Mouse (Mus musculus) thymus, adult 2 months (tissue): ENCODE results near the gene Cenpm. TPM values are rescaled to one million over a fixed set of nuclear protein-coding genes. Genes with fewer than 3 reads are reported as not detected.

ENCODE experiments used
- DNase-seq: peaks from one replicate; pipeline ENCODE4 v3.0.0; 2021
- H3K27ac ChIP-seq: fragments of 200-500 bp; 2 replicates; pipeline ENCODE4 v1.5.1; 2012; ENCODE audit warnings: low read length, control low read depth; ENCODE audit not compliant: control insufficient read depth, insufficient read depth
- H3K27me3 ChIP-seq: fragments of 200-500 bp; 2 replicates; pipeline ENCODE4 v1.6.1; 2012; ENCODE audit warnings: mild to moderate bottlenecking, low read length, moderate library complexity, mixed read lengths; ENCODE audit not compliant: control insufficient read depth, insufficient read depth
- H3K36me3 ChIP-seq: fragments of 200-500 bp; 2 replicates; pipeline ENCODE4 v1.6.1; 2012; ENCODE audit warnings: mild to moderate bottlenecking, low read length, moderate library complexity; ENCODE audit not compliant: control insufficient read depth, insufficient read depth
- H3K4me1 ChIP-seq: fragments of 200-500 bp; replicated peaks from 2 replicates; pipeline ENCODE4 v1.6.1; 2012; ENCODE audit warnings: low read length; ENCODE audit not compliant: control insufficient read depth, insufficient read depth
- H3K4me3 ChIP-seq: fragments of 200-500 bp; 2 replicates; pipeline ENCODE4 v1.5.1; 2012; ENCODE audit warnings: mild to moderate bottlenecking, low read length, control low read depth, moderate library complexity; ENCODE audit not compliant: control insufficient read depth, insufficient read depth
- CTCF ChIP-seq: fragments of 200-500 bp; IDR thresholded peaks from 2 replicates; pipeline ENCODE4 v1.5.1; 2012; ENCODE audit warnings: mild to moderate bottlenecking, control low read depth, low read length, moderate library complexity, borderline replicate concordance; ENCODE audit not compliant: control insufficient read depth, poor library complexity, insufficient read depth; ENCODE audit errors: extremely low read depth
- POLR2A ChIP-seq: fragments of 200-500 bp; IDR thresholded peaks from 2 replicates; pipeline ENCODE4 v1.6.1; 2012; ENCODE audit warnings: mild to moderate bottlenecking, low read length, control low read depth, moderate library complexity; ENCODE audit not compliant: control insufficient read depth, poor library complexity, insufficient read depth; ENCODE audit errors: extremely low read depth
- WGBS: fragments of 180-500 bp; shearing (Covaris S2); methylation state at CpG from one replicate; pipeline ENCODE4 v1.1.7; 2018; 5-methylcytosine and 5-hydroxymethylcytosine counted together
- polyA plus RNA-seq: library from polyadenylated mRNA; depleted of rRNA; stranded (reverse); fragments of >200 nt; gene quantifications from 2 replicates; pipeline ENCODE4 v1.2.3, GENCODE M21; 2012; rRNA removed

Gene Cenpm
- polyA plus RNA-seq, 1 experiment, result 44.8 TPM

DNA sequence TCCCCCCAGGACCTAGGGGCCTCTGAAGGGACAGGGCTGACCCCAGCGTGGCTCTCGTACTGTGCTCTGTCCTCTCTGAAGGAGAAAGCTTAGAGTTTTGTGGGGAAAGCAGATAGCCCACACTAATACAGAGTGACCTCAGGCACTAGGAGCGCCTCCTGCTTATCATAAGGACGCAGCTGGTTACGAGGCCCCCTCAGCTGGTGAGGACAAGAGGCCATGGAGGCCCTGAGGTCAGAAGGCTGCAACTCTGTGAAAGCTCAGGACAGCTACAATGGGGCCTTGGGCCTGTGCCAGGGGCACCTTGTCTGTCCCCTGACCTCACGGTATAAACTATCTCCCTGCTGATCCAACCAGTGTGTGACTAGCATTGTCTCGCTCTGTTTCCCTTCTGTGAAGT, 60.4 kb downstream of the Cenpm start:
- Histone ChIP-seq H3K4me3 (no peak overlapping the region), H3K36me3 (peaks cover 77% of the 10 kb centered on the region), H3K27me3 (no peaks in the 10 kb centered on the region), H3K4me1 (peaks cover 12% of the 10 kb centered on the region; the same call in 1 of the 2 replicates), H3K27ac (no peak overlapping the region)
- TF ChIP-seq CTCF (no peak), POLR2A (no peak)
- no peak for DNase-seq
- 97% methylated on average over 7 of the region's 7 CpGs for WGBS

Other genes with a start within 250 kb of the Cenpm start
- 199 and 252 TPM in 2 replicates for gene Desi1, start 210.9 kb downstream of the Cenpm start, polyA plus RNA-seq
- 122 and 134 TPM in 2 replicates for gene Snu13, start 197.2 kb downstream of the Cenpm start, polyA plus RNA-seq
- gene 4930407I10Rik, start 185.6 kb downstream of the Cenpm start, polyA plus RNA-seq, result 0.04 TPM in 1 of 2 replicates, not detected in the other
- 0.08 and 0.11 TPM in 2 replicates for gene Mei1, start 174.8 kb downstream of the Cenpm start, polyA plus RNA-seq
- gene Ccdc134, start 116.8 kb downstream of the Cenpm start, polyA plus RNA-seq, result 33.1 and 39.4 TPM in 2 replicates
- gene Srebf2, start 97.6 kb downstream of the Cenpm start, polyA plus RNA-seq, result 410 and 478 TPM in 2 replicates
- 0.93 and 1.1 TPM in 2 replicates for gene Shisa8, start 31.9 kb downstream of the Cenpm start, polyA plus RNA-seq
- gene Tnfrsf13c, start 20.4 kb downstream of the Cenpm start, polyA plus RNA-seq, result 4.3 and 7.0 TPM in 2 replicates
- 0.08 and 0.24 TPM in 2 replicates for gene 1500009C09Rik, start 7.6 kb upstream of the Cenpm start, polyA plus RNA-seq
- gene Sept3, start 30.1 kb upstream of the Cenpm start, polyA plus RNA-seq, result 3.4 and 4.6 TPM in 2 replicates
- gene Wbp2nl, start 54.2 kb upstream of the Cenpm start, polyA plus RNA-seq, result 0.11 and 0.14 TPM in 2 replicates
- 118 and 150 TPM in 2 replicates for gene Naga, start 94.2 kb upstream of the Cenpm start, polyA plus RNA-seq
- 1.7 and 2.3 TPM in 2 replicates for gene Pheta2, start 94.2 kb upstream of the Cenpm start, polyA plus RNA-seq
- 218 and 230 TPM in 2 replicates for gene Smdt1, start 94.2 kb upstream of the Cenpm start, polyA plus RNA-seq
- gene Ndufa6, start 109.6 kb upstream of the Cenpm start, polyA plus RNA-seq, result 227 and 278 TPM in 2 replicates
- gene Cyp2d22, start 135.5 kb upstream of the Cenpm start, polyA plus RNA-seq, result 12.6 and 15.7 TPM in 2 replicates
- gene Cyp2d11, start 149.3 kb upstream of the Cenpm start, polyA plus RNA-seq, result not detected in 2 replicates
- 0.28 and 2.5 TPM in 2 replicates for gene Cyp2d10, start 162.4 kb upstream of the Cenpm start, polyA plus RNA-seq
- gene Cyp2d9, start 188.7 kb upstream of the Cenpm start, polyA plus RNA-seq, result 0.22 and 0.23 TPM in 2 replicates